Mouse (Mus musculus) small intestine, adult 2 months (tissue): ENCODE measurements at regions not wholly inside any gene's neighbourhood (a gene's known extent, or its start where the extent isn't known, plus 50 kb on each side); places are given as distances from the start of the nearest gene placed in this dataset.

ENCODE experiments used
- CTCF ChIP-seq: fragments of 200-500 bp; IDR thresholded peaks from 2 replicates; pipeline ENCODE4 v1.5.1; 2012; ENCODE audit warnings: low read depth, mild to moderate bottlenecking, control low read depth, inconsistent platforms, low read length, moderate library complexity, mixed read lengths; ENCODE audit not compliant: insufficient replicate concordance, insufficient read length; ENCODE audit errors: extremely low read depth
- POLR2A ChIP-seq: fragments of 200-500 bp; IDR thresholded peaks from 2 replicates; pipeline ENCODE4 v1.6.1; 2012; ENCODE audit warnings: low read depth, mild to moderate bottlenecking, control low read depth, inconsistent platforms, low read length, moderate library complexity

GRCm38 (mm10) chr13:59386935-59387540 is 198.0 kb downstream of the Agtpbp1 start:
- TF ChIP-seq POLR2A (no peak), CTCF (no peak)
